In genomic region chr13:28604016-28604415, GRCm38 (mm10) we compare ENCODE assay signal across 9 mouse cellular contexts.
DNase-seq lines count a peak whose midpoint lies in the region; ATAC-seq and TF ChIP-seq lines count a peak whose summit lies in the region.
"Had no signal": no experiment of that assay in that cellular context is flagged by ENCODE, and none has a peak within 500 bp of the region (broad histone marks: within the 10 kb centered on the region; RNA-seq: fewer than 3 reads in every experiment).

No protein-coding gene starts in this region.

- TF ChIP-seq POLR2A in embryonic fibroblast, embryonic 13.5 days (IDR thresholded peaks at IDR 0.05; ENCODE audit: low read depth, low read length): no peak

- peak overlapping the region; percentile 51 for H3K27ac ChIP-seq in embryonic fibroblast, embryonic 13.5 days (ENCODE audit: insufficient read depth, low read length)
- H3K27ac ChIP-seq: macrophage had no signal

- H3K4me1 ChIP-seq in embryonic fibroblast, embryonic 13.5 days (ENCODE audit: control insufficient read depth, insufficient read depth, low read length): 0 out of 2 replicates have a peak, but pooled peaks cover 2% of the 10 kb centered on the region

- no peak for ATAC-seq in monocyte, adult 5-6 weeks (replicated peaks; ENCODE audit: insufficient number of reproducible peaks, low FRiP score, low TSS enrichment, poor library complexity, severe bottlenecking)
- no peak for ATAC-seq in CD4-positive, CD25-positive, alpha-beta regulatory T cell, adult 4 months

- TF ChIP-seq CTCF in embryonic fibroblast, embryonic 13.5 days (IDR thresholded peaks at IDR 0.05; ENCODE audit: borderline replicate concordance, insufficient read depth, low read length): no peak

- peak; percentile 23 to 49 for DNase-seq in left cerebral cortex, postnatal 10 days (ENCODE audit: extremely low spot score in 1 of 2, low spot score in 2 of 2)
- DNase-seq in left cerebral cortex, adult 8-10 months (ENCODE audit: low spot score in 2 of 2): no peak
- peak; percentile 69 for DNase-seq in kidney, adult 11 months
- DNase-seq in lung, postnatal 14 days: peak; percentile 44
- no peak for DNase-seq in layer of hippocampus, adult 18-20 months (ENCODE audit: low spot score in 2 of 2)

- intact Hi-C loops in left cerebral cortex, postnatal 10 days (cut with DNase I): loop anchor here (10.0 kb wide), 1 partner anchor 179 kb away; no protein-coding TSS in a partner anchor

- H3K4me3 ChIP-seq in embryonic fibroblast, embryonic 13.5 days (ENCODE audit: insufficient read depth, low read length): no peak overlapping the region

Comparison
In these comparisons a context has a peak if more than half of its experiments do, and no peak if none do; other contexts are left out.
1. DNase-seq: peak in left cerebral cortex, postnatal 10 days (2 of 2), kidney, adult 11 months (single experiment) and lung, postnatal 14 days (single experiment); none in left cerebral cortex, adult 8-10 months (0 of 2) and layer of hippocampus, adult 18-20 months (0 of 2).